Mouse (Mus musculus) layer of hippocampus, adult 9-11 months (tissue): ENCODE results near the gene Large1.
"Not testable (repeated sequence)": the region's sequence is repeated elsewhere in the genome, so short reads cannot be mapped to it uniquely, and the experiment has no call there.

ENCODE experiments used
- DNase-seq: peaks from one replicate; pipeline ENCODE4 v3.0.0; 2022

Gene Large1

DNA sequence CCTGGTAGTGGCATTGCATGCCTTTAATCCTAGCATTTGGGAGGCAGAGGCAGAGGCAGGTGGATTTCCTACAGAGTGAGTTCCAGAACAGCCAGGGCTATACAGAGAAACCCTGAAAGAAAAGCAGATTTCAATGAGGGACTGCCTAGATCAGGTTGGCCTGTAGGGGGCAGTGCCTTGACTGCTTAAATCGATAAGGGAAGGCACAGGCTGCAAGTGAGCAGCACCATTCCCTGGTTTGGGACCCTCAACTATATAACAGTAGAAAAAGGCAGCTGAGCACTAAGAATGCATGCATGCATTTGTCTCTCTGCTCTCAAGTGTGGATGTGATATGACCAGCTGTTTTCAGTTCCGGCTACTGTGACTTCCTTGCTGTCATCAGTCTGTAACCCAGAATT is 349.5 kb downstream of the Large1 start:
- no peak for DNase-seq

DNA sequence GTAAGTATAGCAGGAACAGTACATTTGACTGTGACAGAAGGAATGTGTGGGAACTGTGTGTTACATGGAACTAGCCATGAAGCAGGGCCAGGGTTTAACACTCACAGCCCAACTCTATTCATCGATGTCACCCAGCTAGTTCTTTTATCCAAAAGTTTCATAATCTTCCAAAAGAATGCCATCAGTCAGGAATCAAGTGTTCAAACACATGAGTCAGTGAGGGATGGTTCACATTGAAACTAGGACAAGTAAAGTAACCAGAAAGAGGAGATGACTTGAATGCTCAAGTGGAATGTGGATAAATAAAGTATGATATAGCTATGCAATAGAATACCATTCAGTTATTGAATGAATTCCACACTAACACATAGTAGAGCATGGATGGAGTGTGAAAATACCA is 359.5 kb downstream of the Large1 start:
- DNase-seq = no peak

DNA sequence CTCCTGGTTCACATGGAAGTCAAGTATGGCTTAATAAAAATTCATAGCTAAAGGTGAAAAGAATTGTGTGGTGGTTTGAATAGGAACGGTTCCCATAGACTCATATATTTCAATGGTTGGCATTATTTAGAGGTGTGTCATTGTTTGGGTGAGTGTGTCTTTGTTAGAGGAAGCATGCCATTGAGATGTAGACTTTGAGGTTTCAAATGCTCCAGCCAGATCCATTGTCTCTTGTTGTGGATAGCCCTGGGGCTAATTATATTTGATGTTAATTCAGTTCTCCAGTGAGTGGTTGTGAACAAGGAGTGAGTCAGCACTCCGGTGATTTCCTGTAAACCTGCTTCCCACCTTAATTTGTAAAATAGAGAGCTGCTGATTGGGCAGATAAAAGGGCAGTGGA is 362.9 kb downstream of the Large1 start:
- no peak for DNase-seq

DNA sequence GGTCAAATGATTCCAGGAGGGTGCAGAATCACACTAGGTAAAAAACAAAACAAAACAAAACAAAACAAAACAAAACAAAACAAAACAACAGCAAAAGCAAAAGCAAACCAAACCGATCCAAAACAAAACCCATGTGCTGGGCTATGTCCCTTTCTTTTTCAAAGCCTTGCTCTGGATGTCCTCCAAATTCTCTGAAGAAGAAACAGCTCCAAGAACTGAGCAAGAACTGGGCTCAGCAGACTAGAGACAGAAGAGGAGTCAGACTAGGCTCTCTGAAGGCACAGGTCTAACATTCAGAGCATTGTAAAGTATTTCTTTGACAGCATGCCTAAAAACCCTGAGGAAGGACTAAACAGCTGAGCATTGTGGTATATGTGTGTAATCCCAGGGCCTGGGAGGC is 370.5 kb downstream of the Large1 start:
- no peak for DNase-seq

DNA sequence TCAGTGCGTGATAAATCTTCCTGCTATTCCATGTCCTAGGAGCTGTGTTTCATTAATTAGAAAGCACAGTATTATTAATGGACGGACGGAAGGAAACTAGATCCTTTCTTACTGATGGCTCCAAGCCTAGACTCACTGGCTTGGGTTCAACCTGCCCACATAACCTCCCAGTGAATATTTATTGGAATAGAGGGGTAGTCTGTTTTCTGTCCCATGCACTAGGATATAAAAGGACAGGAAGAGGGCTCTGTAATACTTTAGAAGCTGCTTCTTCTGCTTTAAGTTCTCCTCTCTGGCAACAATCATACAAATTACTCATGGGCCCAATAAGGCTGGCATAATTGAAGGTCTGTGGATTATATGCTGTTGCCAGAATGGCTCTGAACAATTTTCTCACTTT is 398.3 kb downstream of the Large1 start:
- no peak for DNase-seq

DNA sequence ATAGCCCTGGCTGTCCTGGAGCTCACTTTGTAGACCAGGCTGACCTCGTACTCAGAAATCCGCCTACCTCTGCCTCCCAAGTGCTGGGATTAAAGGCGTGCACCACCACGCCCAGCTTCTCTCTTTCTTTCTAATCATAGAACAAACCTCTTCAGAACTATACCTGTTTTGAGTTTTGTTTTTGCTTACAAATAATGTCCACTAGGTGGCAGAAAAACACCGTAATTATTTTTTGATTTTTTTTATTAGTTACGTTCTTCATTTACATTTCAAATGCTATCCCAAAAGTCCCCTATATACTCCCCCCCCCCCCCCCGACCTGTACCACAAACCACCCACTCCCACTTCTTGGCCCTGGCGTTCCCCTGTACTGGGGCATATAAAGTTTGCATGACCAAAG is 411.9 kb downstream of the Large1 start:
- not testable (repeated sequence) for DNase-seq

DNA sequence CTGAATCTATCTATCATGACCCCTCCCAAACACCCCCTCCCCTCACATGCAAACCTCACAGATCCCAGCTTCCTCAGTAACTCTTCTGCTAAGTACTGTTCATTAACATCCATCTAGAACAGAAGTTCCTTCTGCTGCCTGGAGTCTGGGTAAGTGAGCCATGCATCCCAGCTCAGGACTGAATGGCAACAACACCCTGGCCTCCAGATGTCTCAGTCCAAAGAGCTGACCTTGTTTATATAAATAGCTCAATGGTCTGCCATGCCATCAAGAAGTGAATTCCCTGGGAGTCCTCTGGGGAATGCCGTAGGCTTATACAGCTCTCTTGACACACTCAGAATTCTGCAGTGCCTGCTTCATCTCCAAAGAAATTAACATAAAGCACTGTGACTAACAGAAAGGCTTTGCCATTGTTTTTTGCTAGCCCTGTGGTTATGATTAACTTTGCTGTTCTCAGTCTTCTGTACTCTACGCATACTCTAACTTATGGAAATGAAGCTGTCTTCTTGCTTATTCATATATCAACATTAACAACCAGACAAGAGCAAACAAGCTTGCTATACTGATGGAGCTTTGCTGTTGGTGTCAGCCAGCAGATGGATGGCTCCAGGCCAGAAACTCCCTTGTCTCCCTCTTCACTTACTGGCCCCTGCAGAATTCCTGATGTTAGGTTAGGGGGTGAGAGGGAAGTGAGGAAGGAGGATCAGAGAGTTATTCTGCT is 434.0 kb downstream of the Large1 start:
- DNase-seq = no peak

DNA sequence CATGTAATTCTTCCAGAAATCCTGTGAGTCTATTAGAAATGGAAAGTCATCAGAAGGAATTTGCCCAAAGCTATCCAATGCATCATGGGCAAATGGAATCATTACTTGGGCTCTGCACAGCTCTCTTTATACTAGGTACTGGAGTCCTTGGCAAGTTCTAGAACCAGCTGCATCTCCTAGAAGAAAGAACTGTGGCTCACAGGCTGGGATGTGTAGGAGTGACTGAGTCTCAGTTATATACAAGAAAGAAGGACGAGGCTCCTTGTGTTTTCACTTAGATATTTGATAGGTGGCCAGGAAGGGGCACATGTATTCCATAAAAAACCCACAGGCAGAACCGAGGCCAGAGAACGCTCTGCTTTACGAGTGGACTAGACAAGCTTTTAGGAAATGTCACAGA is 447.8 kb downstream of the Large1 start:
- DNase-seq = no peak

DNA sequence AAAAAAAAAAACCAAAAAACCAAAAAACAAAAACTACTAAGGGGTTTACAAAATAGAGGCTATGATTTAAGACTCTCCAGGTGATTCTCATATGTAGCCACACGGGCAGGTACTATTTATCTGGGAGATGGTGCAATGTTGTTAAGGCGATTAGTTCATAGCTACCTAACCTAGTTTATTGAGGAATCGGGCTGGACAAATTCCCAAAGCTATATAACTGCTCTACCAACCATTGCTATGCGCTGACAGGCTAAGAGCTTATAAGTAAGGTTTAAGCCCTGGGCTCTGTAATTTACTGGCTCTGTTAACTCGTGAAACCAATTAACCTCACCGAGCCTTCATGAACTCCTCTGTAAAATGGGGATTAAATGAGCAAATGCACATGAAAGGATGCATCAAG is 451.7 kb downstream of the Large1 start:
- no peak for DNase-seq

DNA sequence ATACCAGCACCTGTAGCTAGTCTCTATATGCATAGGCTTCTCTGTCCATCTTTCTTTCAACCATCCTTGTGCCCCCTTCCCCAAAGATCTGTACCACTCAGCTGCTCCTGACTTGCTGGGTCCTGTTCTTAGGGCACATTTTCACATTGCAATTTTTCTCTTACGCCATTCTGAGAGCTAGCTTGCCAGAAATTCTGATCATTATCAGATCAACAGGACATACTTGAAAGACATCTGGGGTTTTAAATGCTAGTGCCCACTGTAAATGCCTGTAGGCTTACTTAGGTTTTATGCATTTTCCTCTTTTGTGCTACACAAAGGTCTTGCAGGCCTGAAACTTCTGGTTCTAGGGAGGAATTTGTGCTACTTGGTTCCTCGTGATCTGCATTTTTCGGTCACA is 454.0 kb downstream of the Large1 start:
- DNase-seq = no peak

DNA sequence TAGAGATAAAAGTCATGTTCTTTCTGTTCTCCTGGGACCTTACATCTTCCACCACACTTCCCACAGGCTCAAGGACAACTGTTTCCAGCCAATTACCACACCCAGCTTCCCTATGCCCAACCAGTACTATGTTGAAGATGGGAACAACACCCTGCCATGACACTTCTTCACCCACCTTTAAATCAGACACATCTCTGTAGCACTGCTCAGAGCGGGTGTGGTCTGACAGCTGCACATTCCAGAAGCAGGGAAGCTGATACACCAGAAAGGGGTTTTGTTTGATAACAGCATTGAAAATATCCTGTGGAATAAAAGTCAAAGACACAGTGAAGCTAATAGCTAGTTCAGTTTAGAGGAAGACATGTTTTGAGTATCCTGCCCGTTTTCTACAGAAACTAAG is 470.3 kb downstream of the Large1 start:
- no peak for DNase-seq

DNA sequence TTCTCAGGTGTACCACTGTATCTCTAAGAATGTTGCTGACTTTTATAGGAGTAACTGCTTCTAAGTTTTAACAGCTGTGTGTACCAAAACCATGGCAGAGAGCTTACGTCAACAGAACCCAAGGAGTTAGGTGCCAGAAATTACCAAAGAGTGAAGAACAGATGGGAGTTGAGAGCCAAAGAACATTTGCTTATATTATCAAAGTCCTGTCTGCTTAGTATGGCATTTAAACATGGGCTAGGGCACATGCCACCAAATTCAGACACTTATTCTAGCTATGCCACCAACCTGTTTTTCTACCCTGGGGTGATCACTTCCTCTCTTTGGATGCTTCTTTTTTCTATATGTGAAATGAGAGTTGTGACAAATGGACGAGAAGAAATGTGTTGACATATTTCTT is 479.9 kb downstream of the Large1 start:
- peak; percentile 12 for DNase-seq

DNA sequence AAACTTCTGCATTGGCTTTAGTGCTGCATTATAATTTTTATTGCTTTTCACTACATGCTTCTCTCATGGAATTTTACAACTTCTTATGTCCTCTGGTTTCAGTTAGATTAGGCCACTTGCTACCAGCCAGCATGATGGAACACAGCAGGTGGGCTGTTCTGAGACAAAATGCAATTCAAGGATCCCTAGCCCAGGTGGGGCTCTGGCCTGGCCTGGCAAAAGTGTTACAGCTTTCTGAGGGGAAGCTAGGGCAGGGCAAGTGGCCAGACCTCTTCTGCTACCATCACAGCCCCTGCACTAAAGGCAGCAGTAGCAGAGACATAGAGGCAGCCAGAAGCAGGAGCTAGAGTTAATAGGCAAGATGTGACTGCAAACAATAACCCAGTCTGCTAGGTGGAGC is 506.5 kb downstream of the Large1 start:
- DNase-seq = no peak

DNA sequence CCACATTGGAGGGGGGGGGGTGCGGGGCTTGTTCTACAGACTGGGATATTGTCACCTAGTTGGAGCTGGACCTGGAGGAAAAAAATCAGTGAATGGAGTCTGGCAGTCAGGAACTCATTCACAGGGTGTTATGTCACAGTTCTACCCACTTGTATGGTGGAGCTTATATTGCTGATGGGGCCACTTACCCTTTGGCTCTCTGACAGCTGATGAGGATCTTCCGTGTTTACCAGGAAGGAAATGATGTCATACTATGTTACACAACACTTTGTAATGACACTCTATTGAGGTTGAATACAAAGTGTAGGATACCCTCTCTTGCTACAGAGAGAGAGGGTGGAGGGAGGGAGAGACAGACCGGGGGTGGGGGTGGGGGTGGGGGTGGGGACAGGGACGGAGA is 517.5 kb downstream of the Large1 start:
- DNase-seq = no peak

DNA sequence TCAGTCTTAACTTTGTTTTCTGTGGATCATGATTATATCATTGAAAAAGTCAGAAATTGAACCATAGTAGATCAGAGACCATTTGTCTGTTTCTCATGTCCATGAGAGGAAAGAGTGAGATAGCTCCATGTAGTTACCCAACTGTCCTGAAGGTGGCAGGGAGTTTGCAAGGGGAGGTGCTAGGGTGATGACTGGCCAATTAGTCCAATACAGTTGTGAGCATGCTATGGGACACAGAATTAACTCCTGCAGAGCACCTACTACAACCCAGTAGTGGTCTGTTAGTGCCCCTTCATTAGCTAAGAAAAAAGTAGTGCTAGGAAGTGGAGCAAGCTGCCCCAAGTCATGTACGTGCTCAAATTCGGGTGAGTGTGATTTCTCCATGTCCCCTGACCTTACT is 520.2 kb downstream of the Large1 start:
- DNase-seq = no peak

DNA sequence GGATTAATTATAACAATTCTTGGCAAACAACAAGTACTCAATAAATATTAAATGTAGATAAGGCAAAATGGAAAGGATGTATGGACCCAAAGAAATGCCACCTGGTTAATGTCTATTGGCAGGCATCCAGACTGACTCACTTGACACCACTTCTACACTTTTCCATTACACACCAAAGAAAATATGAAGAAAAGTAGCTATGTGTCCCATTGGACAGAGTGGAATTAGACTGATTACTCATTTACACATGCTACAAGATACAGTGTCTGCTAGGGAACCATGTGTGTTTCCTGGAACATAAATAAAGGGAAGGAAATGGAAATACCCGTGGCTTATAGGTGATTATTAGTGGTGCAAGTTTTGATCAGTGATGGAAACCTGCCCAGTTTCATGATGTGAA is 521.0 kb downstream of the Large1 start:
- no peak for DNase-seq

DNA sequence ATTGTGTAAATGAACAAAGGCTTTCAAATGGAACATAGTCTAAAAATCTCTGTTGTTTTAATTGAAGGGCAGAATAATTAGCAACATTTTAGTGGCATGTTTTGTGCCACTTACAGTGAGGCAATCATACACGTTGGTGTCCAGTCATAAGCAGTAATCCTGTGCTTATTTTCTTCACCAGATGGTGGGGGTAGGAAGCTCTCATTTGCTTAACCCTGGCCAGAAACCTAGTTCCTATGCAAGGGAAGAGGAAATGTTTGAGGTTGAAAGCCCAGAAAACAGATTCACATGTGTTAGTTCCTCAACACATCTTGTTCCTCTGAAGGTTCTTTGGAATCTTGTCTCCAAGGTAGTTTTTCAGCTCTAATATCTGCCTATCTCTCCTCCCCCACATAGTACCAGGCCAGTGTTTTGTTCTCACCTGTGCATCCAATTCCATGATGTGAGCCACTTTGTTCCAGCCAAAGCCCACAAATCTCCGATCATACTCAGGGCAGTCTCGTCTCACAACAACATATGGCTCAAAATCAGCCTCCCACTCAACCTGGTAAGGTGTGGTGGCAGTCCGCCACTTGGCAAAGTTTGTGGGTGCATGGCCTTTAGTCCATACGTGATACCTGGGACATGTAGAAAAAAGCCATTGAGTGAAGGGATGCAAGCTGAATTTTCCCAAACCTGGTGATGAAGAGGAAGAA is 535.5 kb downstream of the Large1 start:
- DNase-seq = no peak

DNA sequence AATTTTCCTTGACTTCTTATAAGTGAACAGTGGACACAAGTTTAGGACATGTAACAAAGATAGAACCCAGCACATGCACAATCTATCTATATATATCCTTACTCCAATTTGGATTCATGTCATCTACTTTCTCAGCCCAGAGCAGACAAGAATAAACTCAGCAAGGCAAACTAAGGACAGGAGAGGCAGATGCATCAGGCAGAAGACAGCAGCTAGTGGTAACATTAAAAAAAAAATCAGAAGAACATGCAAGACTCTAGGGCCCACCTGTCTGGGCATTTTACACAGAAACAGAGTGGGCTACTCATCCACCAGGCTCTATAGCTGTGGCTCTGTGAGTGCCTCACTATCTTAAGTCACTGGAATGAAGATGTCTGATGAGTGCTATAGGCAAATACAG is 536.7 kb downstream of the Large1 start:
- no peak for DNase-seq

DNA sequence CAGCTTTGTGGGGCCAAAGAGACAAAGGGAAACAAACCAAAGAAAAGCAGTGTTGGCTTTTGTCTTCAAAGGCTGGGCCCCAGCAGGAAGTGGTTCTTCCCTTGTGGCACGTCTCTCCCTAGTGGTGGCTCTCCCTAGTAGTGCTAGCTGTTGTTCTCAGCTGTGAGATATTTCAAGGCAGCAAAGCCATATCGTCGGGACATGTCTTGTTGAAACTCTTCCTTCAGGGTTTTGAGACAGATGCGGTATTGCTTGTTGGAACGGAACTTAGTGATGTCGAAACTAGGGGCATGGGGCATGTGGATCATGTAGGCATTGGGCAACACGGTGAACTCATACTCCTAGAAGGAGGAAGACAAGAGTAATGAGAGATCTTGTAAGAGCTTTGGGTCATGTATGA is 537.7 kb downstream of the Large1 start:
- peak; percentile 25 for DNase-seq

DNA sequence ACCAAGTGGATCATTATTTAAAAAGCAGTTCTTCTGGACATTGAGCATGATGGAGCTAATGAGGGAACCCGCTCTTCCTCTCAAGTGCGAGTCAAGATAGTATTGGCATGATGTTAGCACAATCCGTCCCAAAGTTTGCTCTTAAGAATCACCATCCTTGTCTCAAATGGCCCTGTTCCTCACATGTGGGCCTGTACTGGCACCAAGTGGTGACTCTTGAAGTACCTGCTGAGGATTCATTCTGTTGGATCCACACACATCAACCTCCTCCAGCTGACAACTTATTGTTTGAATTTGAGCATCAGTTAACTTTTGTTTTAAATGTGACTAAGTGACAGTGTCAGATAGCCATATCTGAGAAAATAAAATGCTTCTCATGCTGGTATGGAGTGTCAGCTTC is 540.6 kb downstream of the Large1 start:
- no peak for DNase-seq

DNA sequence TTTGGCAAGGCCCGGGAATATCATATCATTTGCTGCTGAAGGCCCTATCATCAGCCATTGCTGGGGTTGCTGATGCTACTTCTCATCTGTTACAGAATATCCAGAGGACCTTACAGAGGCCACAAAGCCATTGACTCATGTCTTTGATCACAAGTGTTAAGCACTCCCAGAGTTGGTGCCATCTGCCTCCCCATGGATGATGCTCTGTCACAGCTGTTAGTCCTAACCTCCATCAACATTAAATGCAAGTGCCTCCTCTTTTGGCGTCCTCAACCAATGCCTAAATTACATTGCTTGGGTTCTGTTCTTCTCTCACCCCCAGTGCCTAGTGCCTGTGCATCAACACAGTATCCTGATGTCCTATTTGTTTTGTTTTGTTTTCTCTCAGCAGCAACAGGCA is 551.8 kb downstream of the Large1 start:
- DNase-seq = no peak

DNA sequence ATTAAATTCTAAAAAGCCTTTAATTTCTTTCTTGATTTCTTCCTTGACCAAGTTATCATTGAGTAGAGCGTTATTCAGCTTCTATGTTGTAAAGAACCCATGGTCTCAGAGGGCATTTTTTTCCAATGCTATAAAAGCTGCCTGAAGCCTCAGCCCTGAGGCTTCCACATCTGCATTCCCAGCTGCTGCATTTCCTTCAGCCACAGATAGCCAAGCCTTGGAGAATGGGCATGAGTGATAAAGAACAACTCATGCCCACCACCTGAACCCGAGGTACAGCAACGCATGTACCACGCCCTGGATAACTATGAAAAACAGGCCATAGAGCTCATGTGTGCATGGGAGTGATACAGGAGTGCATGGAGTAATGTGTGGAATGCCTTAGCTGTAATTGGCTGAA is 572.7 kb downstream of the Large1 start:
- DNase-seq = no peak

DNA sequence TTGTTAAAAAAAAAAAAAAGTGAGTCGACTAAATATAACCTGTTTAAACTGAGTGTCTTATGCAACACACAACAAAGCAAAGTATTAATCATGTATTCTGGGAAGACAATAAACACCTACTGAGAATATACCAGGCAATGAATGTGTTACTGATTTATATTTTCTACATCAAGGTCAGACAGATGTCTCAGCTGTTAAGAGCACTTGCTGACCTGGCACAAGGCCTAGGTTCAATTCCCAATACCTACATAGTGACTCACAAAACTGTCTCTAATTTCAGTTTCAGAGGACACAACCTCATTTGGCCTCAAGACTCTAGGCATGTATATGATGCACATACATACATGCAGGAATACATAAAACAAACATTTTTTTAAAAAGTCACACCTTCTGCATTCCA is 575.5 kb downstream of the Large1 start:
- no peak for DNase-seq

DNA sequence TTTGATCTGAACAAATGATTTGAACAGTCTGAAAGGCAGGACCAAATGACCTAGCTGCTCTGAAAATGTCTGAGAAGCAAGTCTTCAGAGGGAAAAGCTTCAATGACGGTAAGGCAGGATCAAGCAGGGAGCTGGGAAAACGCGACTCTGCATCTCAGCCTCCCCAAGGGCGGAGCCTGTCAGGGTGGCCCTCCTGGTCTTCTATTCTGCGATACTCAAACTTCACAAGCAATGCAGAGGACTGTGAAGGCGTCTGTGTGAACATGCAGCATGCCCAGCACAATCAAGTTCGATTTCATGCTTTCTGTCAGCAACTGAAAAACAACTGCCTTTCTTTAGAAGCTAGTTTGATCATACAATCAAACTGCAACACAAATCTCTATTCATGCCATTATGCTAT is 586.6 kb downstream of the Large1 start:
- DNase-seq = no peak

DNA sequence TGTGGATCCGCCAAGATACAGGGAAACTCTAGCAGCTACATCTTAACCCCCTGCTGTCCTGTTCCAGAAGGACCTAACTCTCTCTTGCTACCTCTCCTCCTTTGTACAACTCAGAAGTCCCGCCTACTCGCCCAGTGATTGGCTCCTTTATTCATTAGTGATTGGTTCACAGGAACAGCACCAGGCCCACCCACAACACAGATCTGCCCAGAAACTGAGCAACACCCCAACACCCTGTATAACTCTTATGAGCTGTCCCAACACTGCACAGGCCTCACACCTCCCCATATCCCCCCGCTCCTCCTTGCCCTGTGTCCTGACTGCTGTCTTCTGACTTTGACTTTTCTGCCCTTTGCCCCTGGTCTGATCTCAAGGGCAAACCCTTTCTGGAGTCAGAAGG is 587.6 kb downstream of the Large1 start:
- no peak for DNase-seq
